ENCODE assay signal across 10 mouse cellular contexts in genomic region chr5:114719003-114719927, GRCm38 (mm10). TPM values are rescaled to one million over a fixed set of nuclear protein-coding genes. Genes with fewer than 3 reads are reported as not detected.
A peak's percentile ranks its signal among the peaks of the same experiment; 100 is the strongest.
DNase-seq lines count a peak whose midpoint lies in the region; ATAC-seq lines count a peak whose summit lies in the region.
"Had no signal": no experiment of that assay in that cellular context is flagged by ENCODE, and none has a peak within 500 bp of the region (broad histone marks: within the 10 kb centered on the region; RNA-seq: fewer than 3 reads in every experiment).

No protein-coding gene starts in this region.

- H3K36me3 ChIP-seq in stomach, embryonic 14.5 days (ENCODE audit: control insufficient read depth, insufficient read depth, low read length) = peaks cover 55% of the 10 kb centered on the region
- peaks cover 88% of the 10 kb centered on the region for H3K36me3 ChIP-seq in neural tube, embryonic 15.5 days

- no peak overlapping the region for H3K4me2 ChIP-seq in stomach, embryonic 14.5 days (replicated peaks; ENCODE audit: low read depth, low read length)
- H3K4me2 ChIP-seq in neural tube, embryonic 15.5 days = no peak overlapping the region
- H3K4me2 ChIP-seq: midbrain, embryonic 12.5 days had no signal

- no peaks in the 10 kb centered on the region for H3K27me3 ChIP-seq in stomach, embryonic 14.5 days (ENCODE audit: control insufficient read depth, insufficient read depth, low read length)
- no peaks in the 10 kb centered on the region for H3K27me3 ChIP-seq in neural tube, embryonic 15.5 days (replicated peaks)
- H3K27me3 ChIP-seq: midbrain, embryonic 12.5 days had no signal

- peak; percentile 46 for DNase-seq in adrenal gland, postnatal 14 days
- no peak for DNase-seq in adrenal gland, adult 18-20 months (ENCODE audit: low spot score in 2 of 2)
- peak; percentile 57 to 81 for DNase-seq in cerebellum, postnatal 25 days
- peak; percentile 86 for DNase-seq in kidney, postnatal 14 days
- no peak for DNase-seq in embryo, embryonic 10.5 days (ENCODE audit: low spot score)
- no peak for DNase-seq in left cerebral cortex, postnatal 14 days (ENCODE audit: low spot score in 2 of 2)
- DNase-seq: spleen, adult 18-20 months had no signal

- 81% methylated on average over 20 of the region's 20 CpGs for WGBS in stomach, embryonic 14.5 days
- WGBS in neural tube, embryonic 15.5 days = 91% methylated on average over 20 of the region's 20 CpGs

- no peaks in the 10 kb centered on the region for H3K9me3 ChIP-seq in stomach, embryonic 14.5 days (ENCODE audit: control insufficient read depth, low read depth, low read length)
- H3K9me3 ChIP-seq in neural tube, embryonic 15.5 days (replicated peaks) = no peaks in the 10 kb centered on the region
- H3K9me3 ChIP-seq: midbrain, embryonic 12.5 days had no signal

- H3K4me1 ChIP-seq in stomach, embryonic 14.5 days (ENCODE audit: control insufficient read depth, insufficient read depth, low read length) = no peaks in the 10 kb centered on the region
- H3K4me1 ChIP-seq in neural tube, embryonic 15.5 days = no peaks in the 10 kb centered on the region
- H3K4me1 ChIP-seq: midbrain, embryonic 12.5 days had no signal

- ATAC-seq in stomach, embryonic 14.5 days (ENCODE audit: insufficient number of reproducible peaks, insufficient read depth, low FRiP score, low read depth) = peak; percentile 83
- ATAC-seq in neural tube, embryonic 15.5 days (ENCODE audit: low FRiP score) = no peak

- no peak overlapping the region for H3K4me3 ChIP-seq in stomach, embryonic 14.5 days (ENCODE audit: low read depth, low read length)
- no peak overlapping the region for H3K4me3 ChIP-seq in neural tube, embryonic 15.5 days (replicated peaks)
- H3K4me3 ChIP-seq: midbrain, embryonic 12.5 days had no signal

- H3K27ac ChIP-seq in stomach, embryonic 14.5 days (ENCODE audit: low read length) = no peak overlapping the region
- no peak overlapping the region for H3K27ac ChIP-seq in neural tube, embryonic 15.5 days (replicated peaks)
- H3K27ac ChIP-seq: midbrain, embryonic 12.5 days had no signal

- no peak overlapping the region for H3K9ac ChIP-seq in stomach, embryonic 14.5 days (replicated peaks; ENCODE audit: low read depth, low read length)
- H3K9ac ChIP-seq in neural tube, embryonic 15.5 days (replicated peaks) = no peak overlapping the region
- H3K9ac ChIP-seq: midbrain, embryonic 12.5 days had no signal

- intact Hi-C loops in left cerebral cortex, postnatal 14 days (cut with DNase I) = no loop called here

RNA-seq across cellular contexts. Expression of gene Tchp, which starts 11.7 kb away (rescaled TPM):
- 6.9 and 10.0 TPM in 2 replicates for total RNA-seq in adrenal gland, postnatal 14 days (2021)
- 1 to 10 TPM; 7.1 to 8.5 TPM for total RNA-seq in adrenal gland, adult 18-20 months (2021)
- polyA plus RNA-seq in stomach, embryonic 14.5 days (2014; fragmentation: Nextera tagmentation; extraction: Ambion mirVana) = 11.9 and 14.1 TPM in 2 replicates
- total RNA-seq in left cerebral cortex, postnatal 14 days (2021) = 10 to 100 TPM; 11.9 to 12.3 TPM
- polyA plus RNA-seq in neural tube, embryonic 15.5 days (2015; fragmentation: Nextera tagmentation; extraction: Ambion mirVana) = 14.1 and 15.6 TPM in 2 replicates

RNA-seq across cellular contexts. Expression of gene Gltp, which starts 28.5 kb away (rescaled TPM):
- 39.2 and 41.7 TPM in 2 replicates for total RNA-seq in adrenal gland, postnatal 14 days (2021)
- total RNA-seq in adrenal gland, adult 18-20 months (2021) = 10 to 100 TPM; 40.7 to 49.2 TPM
- 81.6 and 87.4 TPM in 2 replicates for polyA plus RNA-seq in stomach, embryonic 14.5 days (2014; fragmentation: Nextera tagmentation; extraction: Ambion mirVana)
- total RNA-seq in left cerebral cortex, postnatal 14 days (2021) = 10 to 100 TPM; 32.1 to 39.2 TPM
- 39.2 and 69.0 TPM in 2 replicates for polyA plus RNA-seq in neural tube, embryonic 15.5 days (2015; fragmentation: Nextera tagmentation; extraction: Ambion mirVana)

RNA-seq across cellular contexts. Expression of gene Ankrd13a, which starts 55.2 kb away (rescaled TPM):
- 89.4 and 95.0 TPM in 2 replicates for total RNA-seq in adrenal gland, postnatal 14 days (2021)
- total RNA-seq in adrenal gland, adult 18-20 months (2021) = 10 to 100 TPM; 72.6 to 82.7 TPM
- polyA plus RNA-seq in stomach, embryonic 14.5 days (2014; fragmentation: Nextera tagmentation; extraction: Ambion mirVana) = 35.6 and 49.5 TPM in 2 replicates
- total RNA-seq in left cerebral cortex, postnatal 14 days (2021) = 10 to 100 TPM; 33.6 to 34.8 TPM
- polyA plus RNA-seq in neural tube, embryonic 15.5 days (2015; fragmentation: Nextera tagmentation; extraction: Ambion mirVana) = 30.3 and 41.1 TPM in 2 replicates

RNA-seq across cellular contexts. Expression of gene Git2, which starts 56.1 kb away (rescaled TPM):
- 42.7 and 49.4 TPM in 2 replicates for total RNA-seq in adrenal gland, postnatal 14 days (2021)
- 10 to 100 TPM; 33.8 to 36.8 TPM for total RNA-seq in adrenal gland, adult 18-20 months (2021)
- polyA plus RNA-seq in stomach, embryonic 14.5 days (2014; fragmentation: Nextera tagmentation; extraction: Ambion mirVana) = 41.2 and 42.6 TPM in 2 replicates
- total RNA-seq in left cerebral cortex, postnatal 14 days (2021) = 10 to 100 TPM; 41.4 to 47.8 TPM
- polyA plus RNA-seq in neural tube, embryonic 15.5 days (2015; fragmentation: Nextera tagmentation; extraction: Ambion mirVana) = 47.7 and 53.4 TPM in 2 replicates

Comparison
In these comparisons a context has a peak if more than half of its experiments do, and no peak if none do; other contexts are left out.
1. DNase-seq: peak in adrenal gland, postnatal 14 days (single experiment), cerebellum, postnatal 25 days (2 of 2) and kidney, postnatal 14 days (single experiment); none in adrenal gland, adult 18-20 months (0 of 2), embryo, embryonic 10.5 days (single experiment) and left cerebral cortex, postnatal 14 days (0 of 2).